ENCODE assay signal across 19 mouse cellular contexts in the genomic region with DNA sequence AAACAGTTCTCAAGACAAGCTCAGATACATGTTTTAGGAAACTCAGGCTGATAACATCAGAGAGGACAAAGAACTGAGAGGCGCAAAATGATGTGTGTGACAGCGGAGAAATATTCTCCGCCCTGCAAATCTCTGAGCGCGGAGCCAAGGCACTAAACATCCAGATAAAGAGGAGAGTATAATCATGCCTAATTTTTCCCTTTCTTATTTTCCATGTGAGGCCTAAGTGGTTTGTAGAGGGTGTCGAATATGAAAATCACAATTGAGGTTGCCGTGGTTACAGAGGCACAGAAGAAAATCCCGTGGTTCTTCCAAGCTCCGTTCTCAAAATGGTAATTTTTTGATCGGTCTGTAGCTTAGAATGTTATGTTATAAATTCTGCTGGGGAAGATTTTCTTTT.
DNase-seq lines count a peak whose midpoint lies in the region; ATAC-seq lines count a peak whose summit lies in the region.
"Had no signal": no experiment of that assay in that cellular context is flagged by ENCODE, and none has a peak within 500 bp of the region (broad histone marks: within the 10 kb centered on the region; RNA-seq: fewer than 3 reads in every experiment).

No protein-coding gene starts in this region.

- 89% methylated on average over 10 of the region's 10 CpGs for WGBS in intestine, embryonic 15.5 days

- no peaks in the 10 kb centered on the region for H3K27me3 ChIP-seq in intestine, embryonic 15.5 days (replicated peaks)
- H3K27me3 ChIP-seq: midbrain, embryonic 12.5 days; neural tube, embryonic 12.5 days had no signal

- H3K27ac ChIP-seq in intestine, embryonic 15.5 days, result no peak overlapping the region
- H3K27ac ChIP-seq: gastrocnemius, adult 2 months; heart, adult 2 months; midbrain, embryonic 12.5 days; neural tube, embryonic 12.5 days had no signal

- H3K4me3 ChIP-seq in intestine, embryonic 15.5 days (replicated peaks), result no peak overlapping the region
- H3K4me3 ChIP-seq: gastrocnemius, adult 2 months; heart, adult 2 months; midbrain, embryonic 12.5 days; neural tube, embryonic 12.5 days had no signal

- no peak overlapping the region for H3K9ac ChIP-seq in intestine, embryonic 15.5 days
- H3K9ac ChIP-seq: midbrain, embryonic 12.5 days; neural tube, embryonic 12.5 days had no signal

- no peaks in the 10 kb centered on the region for H3K9me3 ChIP-seq in intestine, embryonic 15.5 days
- H3K9me3 ChIP-seq: midbrain, embryonic 12.5 days; neural tube, embryonic 12.5 days had no signal

- no peaks in the 10 kb centered on the region for H3K36me3 ChIP-seq in intestine, embryonic 15.5 days
- H3K36me3 ChIP-seq: midbrain, embryonic 12.5 days; neural tube, embryonic 12.5 days had no signal

- no peak for ATAC-seq in intestine, embryonic 15.5 days
- ATAC-seq: activated CD4-positive, CD25-positive, alpha-beta regulatory T cell, adult 4 months; lung, postnatal 0 days had no signal

- intact Hi-C loops in left cerebral cortex, postnatal 14 days (cut with DNase I), result no loop called here

- H3K4me2 ChIP-seq in intestine, embryonic 15.5 days (replicated peaks), result no peak overlapping the region
- H3K4me2 ChIP-seq: midbrain, embryonic 12.5 days; neural tube, embryonic 12.5 days had no signal

- DNase-seq in left cerebral cortex, adult 11 months (ENCODE audit: low spot score), result peak; percentile 4
- DNase-seq in left cerebral cortex, adult 8-10 months (ENCODE audit: low spot score in 2 of 2), result no peak
- DNase-seq in brain, adult 2 months (ENCODE audit: low read depth, low spot score), result peak; percentile 69
- DNase-seq in brain, embryonic 18.5 days (ENCODE audit: low read depth, low spot score), result peak; percentile 47
- peak; percentile 7 to 43 for DNase-seq in left cerebral cortex, postnatal 14 days (ENCODE audit: low spot score in 2 of 2)
- DNase-seq in ovary, postnatal 14 days (ENCODE audit: low spot score), result no peak
- DNase-seq: adrenal gland, postnatal 36 days; cerebellum, adult 11 months; embryo, embryonic 11 days; gastrocnemius, adult 2 months; heart, adult 2 months; heart, postnatal 10 days; retina, postnatal 1 day; thymus, adult 2 months had no signal

- no peaks in the 10 kb centered on the region for H3K4me1 ChIP-seq in intestine, embryonic 15.5 days (replicated peaks)
- H3K4me1 ChIP-seq: midbrain, embryonic 12.5 days; neural tube, embryonic 12.5 days had no signal

Comparison
In these comparisons a context has a peak if more than half of its experiments do, and no peak if none do; other contexts are left out.
1. DNase-seq: peak in left cerebral cortex, adult 11 months (single experiment), brain, adult 2 months (single experiment), brain, embryonic 18.5 days (single experiment) and left cerebral cortex, postnatal 14 days (2 of 2); none in left cerebral cortex, adult 8-10 months (0 of 2) and ovary, postnatal 14 days (single experiment).